Mouse (Mus musculus) erythroblast, embryonic 14.5 days (primary cell): Measurements from ENCODE around the gene Rft1. TPM values are rescaled to one million over a fixed set of nuclear protein-coding genes. Genes with fewer than 3 reads are reported as not detected.

Experiments used
- H3K27me3 ChIP-seq: 2 replicates; pipeline ENCODE4 v1.6.1; 2012; ENCODE audit warnings: inconsistent platforms; ENCODE audit not compliant: control insufficient read depth
- H3K36me3 ChIP-seq: 2 replicates; pipeline ENCODE4 v1.6.1; 2012; ENCODE audit warnings: mild to moderate bottlenecking, inconsistent platforms; ENCODE audit not compliant: control insufficient read depth
- H3K4me1 ChIP-seq: 2 replicates; pipeline ENCODE4 v1.6.1; 2012; ENCODE audit warnings: inconsistent platforms; ENCODE audit not compliant: control insufficient read depth
- H3K4me3 ChIP-seq: replicated peaks from 2 replicates; pipeline ENCODE3; 2012; ENCODE audit warnings: moderate library complexity, mild to moderate bottlenecking, inconsistent platforms
- H3K9me3 ChIP-seq: 2 replicates; pipeline ENCODE4 v1.6.1; 2012; ENCODE audit warnings: low read length, inconsistent platforms, mixed read lengths; ENCODE audit not compliant: control insufficient read depth
- GATA1 ChIP-seq: IDR thresholded peaks from 2 replicates; pipeline ENCODE4 v1.6.1; 2012; ENCODE audit warnings: low read length, inconsistent platforms, mixed read lengths
- TAL1 ChIP-seq: IDR thresholded peaks from 3 replicates; pipeline ENCODE4 v1.6.1; 2012; ENCODE audit warnings: low read length, inconsistent platforms, mixed read lengths
- polyA plus RNA-seq: library from polyadenylated mRNA; stranded (reverse); fragments of >175 nt; gene quantifications from 2 replicates; pipeline ENCODE4 v1.2.3, GENCODE M21; 2012

Gene Rft1
- polyA plus RNA-seq, 1 experiment = 0.05 TPM

- Histone ChIP-seq H3K27me3 (no peaks in the 10 kb centered on the region), H3K4me3 (no peak overlapping the region), H3K36me3 (peaks cover 3% of the 10 kb centered on the region), H3K4me1 (peaks cover 22% of the 10 kb centered on the region), H3K9me3 (no peaks in the 10 kb centered on the region)
- TF ChIP-seq GATA1 = no peak
These were observed 67.7 kb downstream of the Rft1 start for GRCm38 (mm10) chr14:30721850-30722249.

GRCm38 (mm10) chr14:30722406-30722805 lies 68.2 kb downstream of the Rft1 start:
- no peaks in the 10 kb centered on the region for H3K9me3 ChIP-seq
- peaks cover 3% of the 10 kb centered on the region for H3K36me3 ChIP-seq
- H3K4me3 ChIP-seq = no peak overlapping the region

GRCm38 (mm10) chr14:30731896-30732295 lies 77.7 kb downstream of the Rft1 start:
- Histone ChIP-seq H3K4me1 (peaks cover 15% of the 10 kb centered on the region), H3K36me3 (peaks cover 7% of the 10 kb centered on the region), H3K4me3 (no peak overlapping the region), H3K27me3 (no peaks in the 10 kb centered on the region), H3K9me3 (no peaks in the 10 kb centered on the region)
- TF ChIP-seq GATA1 = no peak
- TF ChIP-seq TAL1 = no peak

More at GRCm38 (mm10) chr14:30722406-30722805, 68.2 kb downstream of the Rft1 start:
- Histone ChIP-seq H3K27me3 (no peaks in the 10 kb centered on the region), H3K4me1 (peaks cover 19% of the 10 kb centered on the region)
- no peak for TF ChIP-seq TAL1
- TF ChIP-seq GATA1 = no peak

- TF ChIP-seq TAL1 (no peak), GATA1 (no peak)
- no peaks in the 10 kb centered on the region for H3K9me3 ChIP-seq
- H3K4me1 ChIP-seq = peaks cover 15% of the 10 kb centered on the region
- H3K36me3 ChIP-seq = peaks cover 8% of the 10 kb centered on the region
- no peaks in the 10 kb centered on the region for H3K27me3 ChIP-seq
- no peak overlapping the region for H3K4me3 ChIP-seq
These were observed 80.5 kb downstream of the Rft1 start for GRCm38 (mm10) chr14:30734665-30735064.

- Histone ChIP-seq H3K4me1 (peaks cover 15% of the 10 kb centered on the region), H3K27me3 (no peaks in the 10 kb centered on the region), H3K36me3 (peaks cover 10% of the 10 kb centered on the region), H3K4me3 (no peak overlapping the region), H3K9me3 (no peaks in the 10 kb centered on the region)
- TF ChIP-seq TAL1 = no peak
- no peak for TF ChIP-seq GATA1
These were observed 81.7 kb downstream of the Rft1 start for GRCm38 (mm10) chr14:30735810-30736209.

GRCm38 (mm10) chr14:30736413-30736812 lies 82.3 kb downstream of the Rft1 start:
- peaks cover 13% of the 10 kb centered on the region for H3K4me1 ChIP-seq
- H3K9me3 ChIP-seq = no peaks in the 10 kb centered on the region
- no peak for TF ChIP-seq TAL1
- no peak for TF ChIP-seq GATA1
- H3K36me3 ChIP-seq = peaks cover 10% of the 10 kb centered on the region
- no peaks in the 10 kb centered on the region for H3K27me3 ChIP-seq
- no peak overlapping the region for H3K4me3 ChIP-seq

Other genes starting within 250 kb of the Rft1 start
- gene Dcp1a, start 174.8 kb upstream of the Rft1 start, polyA plus RNA-seq = 3.3 and 3.8 TPM in 2 replicates
- 0.04 TPM in 1 of 2 replicates, not detected in the other for gene Cacna1d, start 162.9 kb upstream of the Rft1 start, polyA plus RNA-seq
- 65.6 and 67.9 TPM in 2 replicates for gene Tkt, start 106.0 kb upstream of the Rft1 start, polyA plus RNA-seq
- gene Prkcd, start 28.1 kb upstream of the Rft1 start, polyA plus RNA-seq = 0.24 and 0.41 TPM in 2 replicates
- gene Sfmbt1, start 60.5 kb downstream of the Rft1 start, polyA plus RNA-seq = 0.13 and 0.18 TPM in 2 replicates
- gene Tmem110, start 171.2 kb downstream of the Rft1 start, polyA plus RNA-seq = 2.3 and 2.8 TPM in 2 replicates
- gene Mustn1, start 224.8 kb downstream of the Rft1 start, polyA plus RNA-seq = 0.03 TPM in 1 of 2 replicates, not detected in the other
- 0.02 TPM in 1 of 2 replicates, not detected in the other for gene Itih4, start 232.1 kb downstream of the Rft1 start, polyA plus RNA-seq